Mouse (Mus musculus) E14TG2a.4 (cell line): ENCODE measurements around the gene Dab2.

Experiments
- CTCF ChIP-seq: conservative IDR thresholded peaks from 2 replicates; pipeline ENCODE4 v1.5.1; 2014; ENCODE audit warnings: low read length
- POU5F1 ChIP-seq: IDR thresholded peaks from 2 replicates; pipeline ENCODE4 v1.6.1; 2014; ENCODE audit warnings: low read length, borderline replicate concordance

DNA sequence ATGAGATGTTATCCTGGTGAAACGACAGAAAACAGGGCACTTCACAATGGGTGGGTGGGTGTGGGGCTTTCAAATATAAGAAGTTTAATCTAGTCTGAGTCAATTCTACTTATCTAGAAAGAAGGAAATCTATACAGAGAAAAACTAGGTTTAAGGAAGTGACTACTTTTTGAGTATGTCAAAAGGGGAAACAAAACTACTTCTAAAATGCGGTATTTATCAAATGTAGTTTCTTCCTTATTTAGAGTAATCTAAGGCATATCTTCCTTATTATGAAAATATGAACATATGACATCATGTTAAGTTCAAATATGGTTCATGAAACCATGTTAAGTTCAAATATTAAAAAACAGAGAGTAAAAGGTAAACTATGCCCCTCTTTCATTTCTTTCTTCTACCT is 4.2 kb downstream of the Dab2 start:
- no peak for TF ChIP-seq CTCF
- no peak for TF ChIP-seq POU5F1
